Mouse (Mus musculus) lung, embryonic 14.5 days (tissue): ENCODE data around the gene Akap10. TPM values are rescaled to one million over a fixed set of nuclear protein-coding genes. Genes with fewer than 3 reads are reported as not detected.

Source experiments
- ATAC-seq: fragments of 200-750 bp; cut with Nextera tagmentation; 2 replicates; pipeline ENCODE4 v1.8.0; 2017; ENCODE audit warnings: mild to moderate bottlenecking, moderate TSS enrichment, moderate library complexity; ENCODE audit not compliant: insufficient read depth
- DNase-seq: peaks from one replicate; pipeline ENCODE4 v3.0.0-alpha.2; 2015
- H3K27ac ChIP-seq: fragments of 300-500 bp; sonication (generic); 2 replicates; pipeline ENCODE4 v1.5.1; 2014; ENCODE audit warnings: low read depth, mild to moderate bottlenecking, moderate library complexity
- H3K27me3 ChIP-seq: fragments of 300-500 bp; sonication (generic); 2 replicates; pipeline ENCODE4 v1.6.1; 2014; ENCODE audit warnings: low read length, control low read depth; ENCODE audit not compliant: insufficient read depth
- H3K36me3 ChIP-seq: fragments of 300-500 bp; sonication (generic); 2 replicates; pipeline ENCODE4 v1.6.1; 2014; ENCODE audit warnings: control low read depth; ENCODE audit not compliant: insufficient read depth
- H3K4me1 ChIP-seq: fragments of 300-500 bp; sonication (generic); 2 replicates; pipeline ENCODE4 v1.6.1; 2014; ENCODE audit warnings: antibody characterized with exemption, control low read depth; ENCODE audit not compliant: insufficient read depth
- H3K4me2 ChIP-seq: fragments of 300-500 bp; sonication (generic); 2 replicates; pipeline ENCODE4 v1.6.1; 2014; ENCODE audit warnings: mild to moderate bottlenecking
- H3K4me3 ChIP-seq: fragments of 300-500 bp; sonication (generic); 2 replicates; pipeline ENCODE4 v1.5.1; 2014; ENCODE audit warnings: low read depth, low read length
- H3K9ac ChIP-seq: fragments of 300-500 bp; sonication (generic); 2 replicates; pipeline ENCODE4 v1.6.1; 2014
- H3K9me3 ChIP-seq: fragments of 300-500 bp; sonication (generic); 2 replicates; pipeline ENCODE4 v1.6.1; 2016; ENCODE audit warnings: low read depth, low read length, control low read depth
- CTCF ChIP-seq: IDR thresholded peaks from 2 replicates; pipeline ENCODE4 v1.5.1; 2016; ENCODE audit warnings: antibody characterized with exemption, low read depth
- WGBS: fragments of 180-500 bp; shearing (Covaris S2); extraction: QIAGEN DNeasy Blood & Tissue Kit; methylation state at CpG from one replicate; pipeline ENCODE4 v1.1.7; 2014; 5-methylcytosine and 5-hydroxymethylcytosine counted together
- polyA plus RNA-seq: library from polyadenylated mRNA; unstranded; fragments of >200 nt; fragmentation: Nextera tagmentation; extraction: Ambion mirVana; gene quantifications from 2 replicates; pipeline ENCODE4 v1.2.1, GENCODE M21; 2014

Gene Akap10
- polyA plus RNA-seq, 1 experiment from 2014 or later, result 20.4 TPM

GRCm38 (mm10) chr11:61955951-61956350 lies 25.9 kb upstream of the Akap10 start:
- 72% methylated on average over 6 of the region's 6 CpGs for WGBS
- DNase-seq, result no peak
- no peak for ATAC-seq
- no peak overlapping the region; the same call in 1 of the 2 replicates for H3K4me2 ChIP-seq
- H3K9ac ChIP-seq, result no peak overlapping the region
- H3K27ac ChIP-seq, result no peak overlapping the region
- no peaks in the 10 kb centered on the region for H3K36me3 ChIP-seq
- no peaks in the 10 kb centered on the region for H3K9me3 ChIP-seq
- H3K4me1 ChIP-seq, result no peaks in the 10 kb centered on the region
- TF ChIP-seq CTCF, result no peak
- H3K27me3 ChIP-seq, result peaks cover 21% of the 10 kb centered on the region
- no peak overlapping the region for H3K4me3 ChIP-seq

GRCm38 (mm10) chr11:61955136-61955535 lies 25.1 kb upstream of the Akap10 start:
- no peak overlapping the region for H3K9ac ChIP-seq
- peaks cover 21% of the 10 kb centered on the region for H3K27me3 ChIP-seq
- 72% methylated on average over 6 of the region's 6 CpGs for WGBS
- TF ChIP-seq CTCF, result no peak
- H3K36me3 ChIP-seq, result no peaks in the 10 kb centered on the region
- H3K4me1 ChIP-seq, result no peaks in the 10 kb centered on the region
- no peaks in the 10 kb centered on the region for H3K9me3 ChIP-seq
- no peak overlapping the region for H3K27ac ChIP-seq
- H3K4me2 ChIP-seq, result no peak overlapping the region
- no peak overlapping the region for H3K4me3 ChIP-seq
- DNase-seq (no peak), ATAC-seq (no peak)

- no peak overlapping the region; the same call in 1 of the 2 replicates for H3K4me2 ChIP-seq
- no peaks in the 10 kb centered on the region for H3K27me3 ChIP-seq
- no peaks in the 10 kb centered on the region for H3K9me3 ChIP-seq
- H3K4me3 ChIP-seq, result no peak overlapping the region
- ATAC-seq (0 out of 2 replicates have a peak, but pooled peaks have one; percentile 17), DNase-seq (peak; percentile 93)
- H3K36me3 ChIP-seq, result no peaks in the 10 kb centered on the region
- H3K9ac ChIP-seq, result no peak overlapping the region
- no peak overlapping the region for H3K27ac ChIP-seq
- no peaks in the 10 kb centered on the region for H3K4me1 ChIP-seq
- TF ChIP-seq CTCF, result peak; percentile 94
- WGBS, result 13% methylated on average over 10 of the region's 10 CpGs
These were observed 20.6 kb upstream of the Akap10 start for GRCm38 (mm10) chr11:61950632-61951031.

GRCm38 (mm10) chr11:61949315-61949714 lies 19.3 kb upstream of the Akap10 start:
- no peaks in the 10 kb centered on the region for H3K9me3 ChIP-seq
- peak; percentile 70 for TF ChIP-seq CTCF
- ATAC-seq (no peak), DNase-seq (peak; percentile 84)
- H3K4me3 ChIP-seq, result no peak overlapping the region
- H3K4me2 ChIP-seq, result no peak overlapping the region
- H3K27me3 ChIP-seq, result no peaks in the 10 kb centered on the region
- H3K27ac ChIP-seq, result no peak overlapping the region
- no peaks in the 10 kb centered on the region for H3K36me3 ChIP-seq
- no peaks in the 10 kb centered on the region for H3K4me1 ChIP-seq
- 0% methylated on average over 3 of the region's 3 CpGs for WGBS
- H3K9ac ChIP-seq, result no peak overlapping the region

- Histone ChIP-seq H3K27me3 (no peaks in the 10 kb centered on the region), H3K36me3 (no peaks in the 10 kb centered on the region), H3K9ac (no peak overlapping the region), H3K27ac (no peak overlapping the region), H3K9me3 (no peaks in the 10 kb centered on the region), H3K4me3 (no peak overlapping the region), H3K4me2 (no peak overlapping the region), H3K4me1 (no peaks in the 10 kb centered on the region)
- no peak for DNase-seq
- 91% methylated on average over 4 of the region's 4 CpGs for WGBS
- no peak for TF ChIP-seq CTCF
- ATAC-seq, result no peak
These were observed 16.6 kb upstream of the Akap10 start for GRCm38 (mm10) chr11:61946608-61947007.

- Histone ChIP-seq H3K27ac (no peak overlapping the region), H3K4me2 (no peak overlapping the region), H3K9ac (no peak overlapping the region), H3K4me1 (no peaks in the 10 kb centered on the region), H3K27me3 (no peaks in the 10 kb centered on the region), H3K4me3 (no peak overlapping the region), H3K36me3 (no peaks in the 10 kb centered on the region), H3K9me3 (no peaks in the 10 kb centered on the region)
- no peak for DNase-seq
- ATAC-seq, result no peak
- TF ChIP-seq CTCF, result no peak
- 80% methylated on average over 9 of the region's 9 CpGs for WGBS
These were observed 14.4 kb upstream of the Akap10 start for GRCm38 (mm10) chr11:61944417-61944816.

- Histone ChIP-seq H3K4me2 (no peak overlapping the region), H3K27me3 (no peaks in the 10 kb centered on the region), H3K9me3 (no peaks in the 10 kb centered on the region), H3K4me3 (no peak overlapping the region), H3K9ac (no peak overlapping the region), H3K27ac (no peak overlapping the region), H3K36me3 (no peaks in the 10 kb centered on the region), H3K4me1 (no peaks in the 10 kb centered on the region)
- no peak for DNase-seq
- WGBS, result 76% methylated on average over 2 of the region's 2 CpGs
- no peak for ATAC-seq
- TF ChIP-seq CTCF, result no peak
These were observed 12.9 kb upstream of the Akap10 start for GRCm38 (mm10) chr11:61942903-61943302.

GRCm38 (mm10) chr11:61937761-61938160 lies 7.7 kb upstream of the Akap10 start:
- TF ChIP-seq CTCF, result no peak
- Histone ChIP-seq H3K9ac (no peak overlapping the region), H3K36me3 (no peaks in the 10 kb centered on the region), H3K27me3 (no peaks in the 10 kb centered on the region), H3K27ac (no peak overlapping the region), H3K9me3 (no peaks in the 10 kb centered on the region), H3K4me2 (no peak overlapping the region), H3K4me1 (no peaks in the 10 kb centered on the region), H3K4me3 (no peak overlapping the region)
- WGBS, result 85% methylated on average over 1 of the region's 1 CpGs
- DNase-seq, result no peak
- ATAC-seq, result no peak
